Mouse (Mus musculus) right cerebral cortex, postnatal 10 days (tissue): Measurements from ENCODE around the gene Gcdh.

Experiments used
- DNase-seq, 2 experiments: peaks; one replicate each; pipeline ENCODE4 v3.0.0; 2021; ENCODE audit warnings: low spot score in 2 of 2

The Gcdh gene

DNA sequence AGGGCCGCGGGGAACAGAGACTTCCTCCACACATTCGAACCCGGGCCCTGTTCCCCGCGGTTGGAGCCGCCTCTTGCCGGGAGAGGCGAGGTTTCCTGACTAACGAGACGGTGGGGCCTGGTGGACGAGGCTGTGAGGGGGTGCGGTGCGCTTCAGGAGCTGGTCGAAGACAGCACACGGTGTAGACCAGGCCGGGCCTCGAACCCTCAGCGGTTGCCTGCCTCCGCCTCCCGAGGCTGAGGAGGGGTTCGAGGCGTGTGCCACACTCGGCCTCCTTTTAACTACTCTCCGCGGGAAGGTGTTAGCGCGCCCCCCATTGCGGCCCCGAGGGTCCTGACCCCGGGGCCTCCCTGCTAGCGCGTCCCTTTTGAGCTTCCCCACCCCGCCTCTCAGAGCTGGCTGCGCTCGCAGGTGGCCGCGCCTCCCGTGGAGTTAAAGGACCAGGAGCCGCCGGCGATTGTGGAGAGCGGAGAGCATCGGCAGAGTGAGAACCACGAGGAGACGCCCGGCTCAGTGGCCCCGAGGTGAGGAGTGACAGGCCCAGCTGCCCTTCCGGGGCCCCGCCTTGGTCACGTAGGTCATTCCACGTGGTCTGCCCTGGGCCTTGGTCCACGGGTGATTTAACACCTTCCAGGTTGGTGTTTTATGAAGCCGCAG, 21.3 kb downstream of the Gcdh start:
- peak in 1 of 2 experiments; percentile 44 for DNase-seq

DNA sequence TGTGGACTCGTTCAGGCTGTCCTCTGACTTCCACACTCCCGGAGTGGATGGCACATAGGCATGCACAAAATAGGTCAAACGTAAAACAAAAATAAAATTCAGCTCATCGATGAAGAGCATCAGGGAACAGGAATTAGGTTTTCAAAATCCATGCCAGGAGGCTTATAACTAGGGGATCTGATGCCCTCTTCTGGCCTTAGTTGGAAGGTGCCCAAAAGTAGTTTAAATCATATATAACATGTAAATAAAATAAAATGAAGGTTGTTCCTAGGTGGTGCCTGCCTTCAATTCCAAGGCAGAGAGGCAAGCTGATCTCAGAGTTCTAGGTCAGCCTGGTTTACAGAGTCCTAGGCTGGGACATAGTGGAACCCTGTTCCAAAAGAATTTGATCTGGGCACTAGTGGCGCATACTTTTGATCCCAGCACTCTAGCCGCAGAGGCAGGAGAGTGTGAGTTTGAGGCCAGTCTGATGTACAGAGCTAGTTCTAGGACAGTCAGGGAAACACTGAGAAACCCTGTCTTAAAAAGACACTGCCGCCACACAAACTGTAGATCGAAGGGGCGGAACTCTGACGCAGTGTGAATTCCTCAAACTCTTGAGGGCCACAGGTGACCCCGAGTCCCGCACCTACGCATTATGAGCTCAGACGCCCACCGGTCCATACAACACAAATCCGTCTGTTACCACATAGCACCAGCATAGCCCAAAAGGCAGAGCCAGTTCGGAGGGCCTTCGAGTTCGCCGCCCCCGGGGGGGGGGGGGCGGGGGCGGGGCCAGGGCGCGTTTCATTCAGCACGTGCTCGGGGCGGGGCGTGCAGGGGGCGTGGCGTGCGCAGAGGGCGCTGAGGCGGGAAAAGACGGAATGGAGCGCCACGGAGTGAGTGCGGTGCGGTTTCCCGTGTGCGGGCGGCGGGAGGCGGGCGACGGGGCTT, 22.1 kb downstream of the Gcdh start, which contains the start of gene Syce2:
Gene Syce2, plus strand, starts transcription at position 736 of the 933 bp plus-strand sequence.
- DNase-seq: peak; percentile 76 to 84

DNA sequence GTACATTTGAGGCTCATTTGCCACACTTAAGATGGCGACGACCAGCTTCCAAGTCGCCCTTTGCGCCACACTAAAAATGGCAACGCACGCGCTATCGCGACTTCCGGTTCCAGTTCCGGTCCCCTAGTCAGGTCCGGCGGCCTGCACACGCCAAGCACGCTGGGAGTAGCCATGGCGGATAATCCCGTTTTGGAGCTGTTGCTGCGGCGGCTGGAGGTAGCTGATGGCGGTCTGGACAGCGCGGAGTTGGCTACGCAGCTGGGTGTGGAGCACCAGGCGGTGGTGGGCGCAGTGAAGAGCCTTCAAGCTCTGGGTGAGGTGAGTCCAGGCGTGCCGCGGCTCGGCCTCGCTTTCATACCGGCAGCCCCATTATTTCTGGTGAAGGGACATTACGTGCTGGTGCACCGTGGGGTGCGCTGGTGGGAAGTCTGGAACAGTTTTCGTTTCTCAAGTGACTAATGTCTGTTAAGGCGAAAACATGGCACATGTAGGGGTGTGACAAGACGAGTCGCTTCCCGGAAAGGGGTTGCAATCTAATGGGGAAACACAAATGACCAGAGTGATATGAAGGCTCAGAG, 36.8 kb downstream of the Gcdh start, which contains the start of gene Farsa:
Gene Farsa, plus strand, starts transcription at position 126 of the 578 bp plus-strand sequence.
- peak; percentile 96 to 97 for DNase-seq

DNA sequence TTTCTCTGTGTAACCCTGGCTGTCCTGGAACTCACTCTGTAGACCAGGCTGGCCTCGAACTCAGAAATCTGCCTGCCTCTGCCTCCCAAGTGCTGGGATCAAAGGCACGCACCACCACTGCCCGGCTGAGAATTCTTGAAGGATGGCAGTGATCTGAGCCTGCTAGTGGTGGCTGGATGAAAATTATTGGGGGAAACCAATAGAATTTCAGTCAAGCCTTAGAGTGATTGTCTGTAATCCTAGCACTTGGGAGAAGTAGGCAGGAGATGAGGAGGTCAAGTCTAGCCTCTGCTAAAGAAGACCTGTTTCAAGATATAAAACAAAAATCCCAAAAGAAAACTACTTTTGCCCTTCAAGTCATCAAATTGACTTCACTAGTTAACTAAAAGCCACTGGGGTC, 37.3 kb downstream of the Gcdh start:
- no peak for DNase-seq

DNA sequence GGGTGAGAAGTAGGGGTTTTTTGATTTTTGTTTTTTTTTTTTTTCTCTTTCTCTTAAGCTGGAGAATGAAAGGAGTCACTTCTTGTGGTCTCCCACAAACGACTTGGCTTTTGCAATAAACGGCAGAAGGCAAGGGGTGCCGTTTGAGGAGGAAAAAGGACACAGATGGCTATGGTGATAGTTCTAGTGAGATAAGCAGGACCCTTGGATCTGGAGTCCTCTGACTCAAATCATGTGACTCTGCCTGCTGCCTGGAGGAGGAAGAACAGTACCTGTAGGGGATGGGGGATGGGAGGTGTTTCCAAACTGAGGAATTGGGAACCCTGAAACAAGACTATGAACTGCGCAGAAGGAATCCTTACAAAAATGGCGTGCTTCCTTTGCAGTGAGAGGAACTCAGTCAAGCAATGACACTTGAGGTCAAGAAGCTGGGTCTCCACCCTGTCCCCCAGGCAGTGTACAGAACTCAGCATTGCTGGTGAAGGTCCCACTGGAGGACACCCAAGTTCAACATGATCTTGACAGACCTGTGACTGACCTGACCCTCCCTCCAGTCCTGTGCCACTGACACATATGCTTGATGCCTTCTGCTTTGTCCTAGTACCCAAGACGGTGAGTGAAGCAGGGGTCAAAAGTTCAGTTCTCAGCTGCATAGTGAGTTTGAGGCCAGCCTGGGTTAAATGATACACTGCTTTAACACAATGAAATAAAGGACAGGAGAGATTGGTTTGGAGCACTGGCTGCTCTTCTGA, 45.9 kb downstream of the Gcdh start:
- no peak for DNase-seq

DNA sequence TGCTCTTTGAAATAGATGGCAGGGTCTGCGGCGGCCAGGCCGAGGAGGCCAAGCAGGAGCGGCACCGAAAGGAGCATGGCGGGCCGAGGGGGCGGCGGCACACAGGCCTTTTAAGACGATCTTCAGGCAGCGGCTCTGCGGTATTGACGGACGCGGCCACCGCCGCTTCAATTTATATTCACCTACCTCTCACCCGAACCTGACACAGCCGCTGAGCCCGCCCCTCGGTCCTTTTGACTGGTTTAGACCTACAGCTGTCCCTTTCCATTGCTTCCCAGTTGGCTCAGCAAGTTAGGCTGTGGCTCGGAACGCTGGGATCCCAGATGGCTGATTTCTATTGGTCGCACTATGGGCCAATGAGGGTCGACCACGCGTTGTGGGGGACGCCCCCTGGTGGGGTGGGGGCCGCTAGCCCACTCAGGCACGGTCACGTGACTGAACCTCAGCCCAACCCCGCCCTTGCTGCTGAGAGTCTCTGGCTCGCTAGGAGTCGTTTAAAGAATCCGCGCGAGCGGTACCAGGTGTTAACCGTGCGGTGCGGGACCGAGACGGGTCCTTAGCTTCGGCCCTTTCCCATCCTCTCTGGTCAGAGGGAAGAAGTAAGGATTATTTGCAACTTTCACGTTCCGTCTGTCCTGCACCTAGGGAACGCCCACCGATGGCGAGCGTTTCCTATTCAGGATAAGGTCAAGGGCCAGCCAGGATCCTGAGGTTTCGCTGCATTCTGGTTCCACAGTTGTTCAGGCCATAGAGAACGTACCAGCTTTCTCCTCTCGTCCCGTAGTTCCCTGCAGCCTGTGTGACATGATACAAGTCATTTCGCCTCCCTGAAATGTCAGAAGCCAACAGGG, 46.8 kb downstream of the Gcdh start, which contains the start of gene Calr:
Gene Calr, minus strand, starts transcription at position 213 of the 851 bp plus-strand sequence.
- DNase-seq: peak; percentile 100

DNA sequence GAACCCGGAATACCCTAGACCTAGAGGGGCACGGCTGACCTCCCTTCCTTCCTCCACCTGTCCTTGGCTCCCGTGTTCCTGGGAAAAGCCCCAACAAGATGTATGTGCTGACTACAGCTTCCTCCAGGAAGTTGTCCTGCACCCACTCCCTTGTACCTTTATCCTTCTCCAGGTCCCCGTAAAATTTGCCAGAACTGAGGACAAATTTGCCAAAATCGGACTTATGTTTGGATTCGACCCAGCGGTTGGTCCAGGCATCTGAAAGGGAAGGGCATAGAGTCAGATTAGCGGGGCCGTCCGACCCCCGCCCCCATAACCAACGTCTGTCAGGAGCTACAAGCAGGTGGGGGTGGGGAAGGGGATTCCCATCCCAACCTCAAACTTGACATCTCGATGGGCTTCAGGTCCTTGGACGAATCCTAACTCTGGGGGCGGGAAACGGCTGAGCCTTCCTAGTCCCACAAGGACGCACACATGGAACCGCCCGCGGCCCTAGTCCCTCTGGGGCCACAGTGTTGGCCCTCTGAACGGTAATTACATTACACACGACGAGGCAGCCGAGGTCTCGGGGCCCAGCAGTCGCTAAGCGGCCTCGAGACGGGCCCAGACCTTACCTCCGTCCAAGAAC, 47.5 kb downstream of the Gcdh start:
- DNase-seq: peak in 1 of 2 experiments; percentile 49

DNA sequence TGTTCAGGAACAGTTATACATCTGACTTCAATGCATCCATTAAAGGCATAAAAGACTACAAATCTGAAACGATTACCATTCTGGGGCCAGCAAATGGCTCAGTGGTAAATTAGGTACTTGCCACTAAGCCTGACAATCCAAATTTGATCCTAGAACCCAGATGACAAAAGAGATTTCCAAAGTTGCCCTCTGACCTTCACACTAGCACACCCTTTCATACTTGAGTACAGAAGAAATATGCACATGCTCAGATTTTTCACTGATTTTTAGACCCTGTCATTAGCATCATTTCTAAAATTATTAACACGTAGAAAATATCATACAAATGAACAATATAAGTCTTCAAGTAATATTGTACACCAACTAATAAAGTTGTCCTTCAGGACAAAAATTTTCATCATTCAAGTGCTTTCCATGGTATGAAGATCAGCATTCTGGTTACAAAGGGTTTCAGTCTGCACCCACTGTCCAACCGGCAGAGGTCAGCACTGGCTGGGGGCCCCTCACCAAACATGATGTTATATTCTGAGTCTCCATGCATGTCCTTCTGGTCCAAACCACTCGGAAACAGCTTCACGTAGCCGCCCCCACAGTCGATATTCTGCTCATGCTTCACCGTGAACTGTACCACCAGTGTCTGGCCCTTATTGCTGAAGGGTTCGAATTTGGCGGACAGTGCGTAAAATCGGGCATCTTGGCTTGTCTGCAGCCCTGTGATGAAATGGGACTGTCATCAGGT, 48.2 kb downstream of the Gcdh start:
- peak; percentile 64 to 73 for DNase-seq

DNA sequence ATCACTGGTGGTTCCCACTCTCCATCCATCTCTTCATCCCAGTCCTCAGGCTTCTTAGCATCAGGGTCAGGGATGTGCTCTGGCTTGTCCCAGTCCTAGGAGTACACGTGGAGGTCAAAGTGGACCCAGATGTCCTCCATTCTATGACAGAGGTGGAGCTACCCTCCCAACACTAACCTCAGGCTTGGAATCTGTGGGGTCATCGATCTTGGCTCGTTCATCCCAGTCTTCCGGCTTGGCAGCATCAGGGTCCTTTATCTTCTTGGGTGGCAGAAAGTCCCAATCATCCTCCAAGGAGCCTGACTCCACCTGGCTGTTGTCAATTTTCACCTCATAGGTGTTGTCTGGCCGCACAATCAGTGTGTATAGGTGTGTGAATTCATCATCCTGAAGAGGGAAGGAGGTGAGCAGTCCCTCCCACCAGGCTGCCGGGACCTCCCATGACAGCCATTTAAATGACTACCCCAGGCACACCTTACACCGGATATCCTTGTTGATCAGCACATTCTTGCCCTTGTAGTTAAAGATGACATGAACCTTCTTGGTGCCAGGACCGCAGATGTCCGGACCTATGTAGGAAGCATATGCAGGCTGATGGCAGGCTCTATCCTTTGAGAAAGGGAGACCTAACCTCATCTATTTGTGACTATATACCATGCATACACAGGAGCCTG, 49.2 kb downstream of the Gcdh start:
- DNase-seq: no peak

DNA sequence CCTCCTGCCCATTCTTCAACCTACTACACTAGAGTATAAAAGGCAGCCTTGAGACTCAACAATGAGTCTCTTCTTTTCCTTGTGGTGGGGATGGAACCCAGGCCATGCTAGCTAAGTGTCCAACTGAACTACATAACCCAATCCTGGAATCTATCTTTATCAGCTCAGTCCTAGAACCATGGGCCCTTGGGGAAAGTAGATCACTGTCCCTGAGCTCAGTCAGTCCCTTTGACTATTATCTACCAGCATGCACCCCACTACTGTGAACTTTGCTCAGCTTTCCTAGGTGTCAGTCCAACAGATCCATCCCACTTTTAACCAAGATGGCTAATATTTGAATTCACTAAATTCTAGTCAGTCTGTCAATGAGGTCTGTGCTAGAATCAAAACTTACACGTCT, 52.2 kb downstream of the Gcdh start:
- DNase-seq: no peak

DNA sequence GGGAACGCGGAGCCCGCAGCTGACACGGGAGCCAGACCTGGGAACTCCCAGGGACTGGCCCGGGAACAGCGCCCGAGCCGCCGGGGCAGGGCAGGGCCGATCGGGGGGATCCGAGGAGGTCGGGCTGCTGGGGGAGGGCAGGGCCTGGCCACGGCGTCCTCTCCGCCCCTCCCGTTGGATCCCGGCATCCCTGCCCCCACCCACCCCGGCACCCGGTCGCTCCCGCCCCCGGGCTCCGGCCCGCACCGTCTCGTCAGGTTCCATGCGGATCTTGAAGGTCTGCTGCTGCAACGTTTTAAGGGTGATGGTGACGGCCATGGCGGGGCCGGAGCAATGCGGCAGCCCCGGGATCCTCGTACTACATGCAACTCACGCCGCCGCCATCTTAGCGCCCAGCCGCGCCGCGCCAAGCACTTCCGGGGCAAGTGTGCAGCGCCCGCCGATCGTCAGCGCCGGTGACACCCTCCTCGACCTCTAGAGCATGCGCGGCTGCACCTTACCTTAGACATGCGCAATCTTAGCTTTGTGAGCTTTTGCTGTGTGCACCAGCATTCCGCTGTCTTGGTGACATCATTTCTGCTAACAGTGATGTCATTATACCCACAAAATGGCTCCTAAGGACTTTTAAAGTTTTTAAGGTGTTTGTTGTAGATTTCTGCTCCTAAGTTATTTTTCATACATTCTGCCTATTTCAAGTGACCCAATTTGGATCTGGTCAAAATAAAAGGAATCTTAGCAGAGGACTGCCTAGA, 53.3 kb downstream of the Gcdh start, which contains the start of gene Rad23a:
Gene Rad23a, minus strand, starts transcription at position 418 of the 752 bp plus-strand sequence.
- DNase-seq: peak; percentile 96 to 97

DNA sequence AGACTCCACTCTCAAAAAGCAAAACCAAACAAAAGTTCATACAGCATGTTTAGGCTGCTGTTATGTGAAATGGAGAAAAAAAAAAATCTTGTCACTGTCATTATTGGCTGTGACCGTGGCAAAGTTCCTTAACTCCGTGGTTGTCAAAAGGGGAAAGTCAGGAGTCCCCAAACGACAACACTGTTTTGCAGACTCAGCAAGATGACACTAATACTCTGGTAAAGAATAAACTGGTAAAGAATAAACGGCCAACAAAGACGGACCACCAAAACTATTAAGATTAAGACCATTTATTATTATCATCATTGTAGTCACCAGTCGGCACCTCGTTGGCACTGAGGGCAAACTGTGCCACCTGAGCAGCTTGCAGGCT, 53.9 kb downstream of the Gcdh start:
- no peak for DNase-seq

DNA sequence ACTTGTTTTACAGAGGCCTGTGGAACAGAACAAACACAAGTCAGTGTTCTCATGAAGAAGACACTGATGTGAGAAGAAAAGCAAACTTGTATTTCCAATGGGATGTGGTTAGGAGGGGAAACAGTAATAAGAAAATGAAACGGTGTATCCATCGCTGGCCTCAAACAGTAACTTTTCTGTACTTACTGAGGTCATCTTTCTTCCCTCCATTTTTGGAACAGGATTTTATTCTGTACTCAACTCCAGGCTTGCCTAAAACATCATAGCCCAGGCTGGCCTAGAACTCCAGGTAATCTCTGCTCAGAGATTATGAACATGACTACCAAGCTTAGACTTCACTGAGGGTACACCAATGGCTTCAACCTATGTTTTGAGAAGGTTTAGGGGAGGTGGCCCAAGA, 54.3 kb downstream of the Gcdh start:
- DNase-seq: no peak

DNA sequence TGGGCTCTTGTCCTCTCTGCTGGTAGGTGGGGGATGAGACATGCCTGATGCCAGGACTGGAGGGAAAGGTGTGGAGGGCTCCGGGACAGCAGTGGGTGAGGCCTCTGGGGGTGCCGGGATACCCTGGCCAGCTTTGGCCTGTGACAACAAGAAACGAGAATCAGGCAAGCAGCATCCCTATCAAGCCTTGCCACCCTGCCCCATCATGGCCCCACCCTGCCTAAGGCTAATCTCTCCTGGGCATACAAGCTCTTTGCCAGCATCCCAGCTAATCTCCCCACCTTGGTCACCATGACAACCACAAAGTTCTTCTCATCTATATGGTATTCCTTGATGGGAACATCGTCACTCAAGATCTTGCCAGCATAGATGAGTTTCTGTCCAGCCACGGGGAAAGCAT, 55.2 kb downstream of the Gcdh start:
- no peak for DNase-seq

DNA sequence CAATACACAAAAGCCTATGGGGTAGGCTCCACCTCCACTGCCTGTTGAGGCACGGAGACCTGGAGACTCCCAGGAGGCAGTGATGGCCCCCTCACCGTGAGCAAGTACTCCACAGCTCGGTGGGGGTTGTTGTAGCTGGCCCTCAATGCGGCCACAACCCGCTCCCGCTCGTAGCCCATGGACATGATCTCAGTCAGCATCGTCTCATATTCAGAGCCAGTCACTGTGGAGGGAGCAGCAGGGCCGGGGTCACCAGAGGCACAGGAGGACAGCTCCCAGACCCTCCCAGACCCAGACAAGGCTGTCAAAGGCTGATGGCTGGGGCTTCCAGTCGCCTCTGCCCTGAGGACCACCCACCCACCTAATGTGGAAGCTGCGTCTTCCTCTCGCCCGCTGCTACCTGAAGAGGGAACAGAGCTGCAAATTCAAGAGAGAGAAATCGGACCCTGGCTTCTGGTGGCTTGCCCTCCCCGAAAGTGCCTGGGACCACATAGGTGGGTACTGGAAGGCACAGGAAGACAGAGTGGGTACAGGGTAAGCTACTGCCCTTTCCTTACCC, 55.7 kb downstream of the Gcdh start:
- DNase-seq: no peak

DNA sequence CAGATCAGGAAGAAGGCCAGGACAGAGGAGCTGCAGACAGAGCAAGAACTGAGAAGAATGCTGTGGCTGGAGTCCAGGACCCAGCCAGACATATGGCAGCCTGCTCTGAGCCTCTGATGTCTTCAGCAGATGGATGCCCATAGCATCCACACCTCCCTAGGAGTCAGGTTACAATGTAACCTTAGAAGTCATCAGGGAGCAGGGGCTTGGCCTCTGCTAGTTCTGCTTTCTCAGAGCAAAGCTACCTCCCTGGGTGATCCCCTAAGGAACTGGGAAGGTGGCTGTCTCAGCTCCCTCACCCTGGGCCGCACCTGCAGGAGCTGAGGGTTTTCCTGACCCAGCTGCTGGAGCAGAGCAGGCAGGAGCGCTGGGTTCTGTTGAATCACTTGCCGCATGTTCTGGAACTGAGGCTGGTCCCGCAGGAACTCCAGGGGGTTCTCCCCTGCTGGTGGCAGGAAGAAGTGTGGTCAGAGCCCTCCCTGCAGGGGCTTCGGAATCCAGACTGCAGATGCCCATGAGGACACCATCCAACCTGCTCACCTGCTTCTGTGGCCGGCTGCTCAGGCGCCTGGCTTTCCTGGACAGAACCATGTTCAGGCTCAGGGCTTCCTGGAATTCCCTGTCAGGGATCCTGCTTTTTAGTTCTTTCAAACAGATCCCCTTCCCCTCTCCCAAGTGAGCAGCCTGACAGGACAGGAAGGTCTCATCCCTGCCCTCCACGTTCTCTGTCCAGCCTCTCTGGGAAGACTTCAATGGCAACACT, 56.4 kb downstream of the Gcdh start:
- DNase-seq: no peak
